Mouse (Mus musculus): ENCODE measurements around the gene Lyzl4. TPM values are rescaled to one million over a fixed set of nuclear protein-coding genes. Genes with fewer than 3 reads are reported as not detected.
A peak's percentile ranks its signal among the peaks of the same experiment; 100 is the strongest.

Gene Lyzl4
- total and polyA plus RNA-seq, 2 experiments: not detected

DNA sequence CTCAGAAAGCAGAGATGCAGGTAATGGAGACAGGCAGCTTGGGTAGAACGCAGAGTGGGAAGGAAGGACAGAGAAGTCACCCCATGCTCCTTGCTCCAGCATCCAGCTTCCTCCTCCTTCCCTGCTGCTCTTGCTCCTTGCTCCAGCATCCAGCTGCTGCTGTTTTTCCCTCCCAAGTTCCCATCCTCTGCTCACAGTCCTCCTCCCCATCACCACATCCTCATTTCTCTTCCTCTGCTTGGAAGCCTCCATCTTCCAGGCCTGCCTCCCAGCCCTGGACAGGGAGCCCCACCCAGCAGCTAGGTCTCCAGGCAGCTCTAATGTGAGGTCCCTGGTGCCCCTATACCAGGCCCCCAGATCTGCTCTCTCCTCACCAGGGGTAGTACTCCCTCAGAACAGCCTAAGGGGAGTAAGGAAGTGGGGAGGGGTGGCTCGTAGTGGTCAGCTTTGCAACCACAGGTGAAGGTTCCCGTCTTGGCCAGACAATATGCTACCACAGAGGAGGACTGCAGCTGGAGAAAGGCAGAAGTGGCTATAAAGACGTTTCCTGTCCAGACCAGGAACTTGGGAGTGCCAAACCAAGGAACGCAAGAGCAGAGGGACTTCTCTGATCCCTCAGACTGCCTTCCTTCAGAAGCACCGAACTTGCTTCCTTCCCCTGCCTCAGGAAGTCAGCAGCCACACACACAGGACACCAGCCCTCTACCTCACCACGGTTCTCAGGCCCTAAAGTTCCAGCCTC lies 5.9 kb downstream of the Lyzl4 start:
- Histone ChIP-seq H3K27ac (replicated peaks; ENCODE audit: insufficient read depth, low read depth, low read length) (no peak overlapping the region), H3K4me1 (ENCODE audit: control insufficient read depth, insufficient read depth, low read length) (no peaks in the 10 kb centered on the region), H3K27me3 (ENCODE audit: control insufficient read depth, insufficient read depth, low read length) (no peaks in the 10 kb centered on the region), H3K36me3 (ENCODE audit: control insufficient read depth, insufficient read depth, low read length) (no peaks in the 10 kb centered on the region), H3K79me2 (ENCODE audit: control insufficient read depth, insufficient read depth, low read length) (no peaks in the 10 kb centered on the region), H3K4me3 (ENCODE audit: insufficient read depth, low read depth, low read length) (no peak overlapping the region), H3K9ac (ENCODE audit: low read depth, low read length) (no peak overlapping the region)
- 55% methylated on average over 7 of the region's 7 CpGs for WGBS
- TF ChIP-seq CTCF (IDR thresholded peaks at IDR 0.05; ENCODE audit: low read depth, low read length) (no peak), POLR2A (IDR thresholded peaks at IDR 0.05; ENCODE audit: extremely low read depth, insufficient read depth, low read length) (no peak)
- peak; percentile 11 for DNase-seq (ENCODE audit: extremely low read depth, low read depth, low spot score)

DNA sequence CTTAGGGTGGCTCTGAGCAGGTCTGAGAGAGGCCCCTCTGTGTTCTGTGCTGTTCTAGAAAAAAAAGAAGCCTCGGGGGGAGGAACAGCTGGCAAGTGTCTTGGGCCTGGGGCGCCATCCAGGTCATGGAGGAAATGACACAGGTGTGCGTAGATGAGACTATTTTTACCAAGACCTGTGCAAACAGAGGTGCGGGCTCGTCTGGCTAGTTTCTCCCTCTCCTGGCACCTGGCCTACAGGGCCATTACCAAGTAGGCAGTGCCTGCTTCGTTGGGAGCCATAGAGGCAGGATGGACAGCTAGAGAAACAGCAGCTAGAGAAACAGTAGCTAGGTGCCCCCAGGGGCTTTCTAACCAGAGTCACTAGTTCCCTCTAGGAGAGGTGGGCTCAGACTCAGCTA lies 8.6 kb downstream of the Lyzl4 start:
- TF ChIP-seq CTCF (IDR thresholded peaks at IDR 0.05; ENCODE audit: low read depth, low read length): no peak
- TF ChIP-seq POLR2A (IDR thresholded peaks at IDR 0.05; ENCODE audit: extremely low read depth, insufficient read depth, low read length): no peak
- H3K27me3 ChIP-seq (ENCODE audit: control insufficient read depth, insufficient read depth, low read length): no peaks in the 10 kb centered on the region
- 81% methylated on average over 6 of the region's 6 CpGs for WGBS

DNA sequence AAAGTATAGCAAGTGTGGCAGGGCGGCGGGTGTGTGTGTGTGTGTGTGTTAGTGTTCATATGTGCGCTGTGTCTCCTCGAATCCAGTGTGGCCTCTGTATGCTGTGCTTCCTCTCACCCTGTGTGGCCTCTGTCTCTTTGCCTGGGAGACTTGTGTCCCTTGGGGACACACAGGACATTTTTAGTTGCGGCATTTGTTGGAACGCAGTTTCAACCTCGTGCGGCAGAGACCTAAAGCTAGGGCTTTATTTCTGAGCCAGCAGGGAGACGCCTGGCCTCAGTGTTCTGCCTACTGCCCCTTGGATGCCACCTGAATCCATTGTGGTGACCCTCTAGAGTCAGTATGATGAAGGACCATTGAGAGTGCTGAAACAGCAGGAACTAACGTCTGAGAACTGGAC lies 9.0 kb downstream of the Lyzl4 start:
- no peaks in the 10 kb centered on the region for H3K36me3 ChIP-seq (ENCODE audit: control insufficient read depth, insufficient read depth, low read length)
- no peak for TF ChIP-seq POLR2A (IDR thresholded peaks at IDR 0.05; ENCODE audit: extremely low read depth, insufficient read depth, low read length)
- TF ChIP-seq CTCF (IDR thresholded peaks at IDR 0.05; ENCODE audit: low read depth, low read length): no peak
- H3K4me1 ChIP-seq (ENCODE audit: control insufficient read depth, insufficient read depth, low read length): no peaks in the 10 kb centered on the region
- no peak overlapping the region for H3K4me3 ChIP-seq (ENCODE audit: insufficient read depth, low read depth, low read length)
- no peak overlapping the region for H3K27ac ChIP-seq (replicated peaks; ENCODE audit: insufficient read depth, low read depth, low read length)
- no peak for DNase-seq (ENCODE audit: extremely low read depth, low read depth, low spot score)
- no peak overlapping the region for H3K9ac ChIP-seq (ENCODE audit: low read depth, low read length)
- WGBS: 85% methylated on average over 10 of the region's 10 CpGs
- no peaks in the 10 kb centered on the region for H3K27me3 ChIP-seq (ENCODE audit: control insufficient read depth, insufficient read depth, low read length)
- H3K79me2 ChIP-seq (ENCODE audit: control insufficient read depth, insufficient read depth, low read length): no peaks in the 10 kb centered on the region

More for the DNA sequence above, 8.6 kb downstream of the Lyzl4 start:
- no peak for DNase-seq (ENCODE audit: extremely low read depth, low read depth, low spot score)
- no peak overlapping the region for H3K9ac ChIP-seq (ENCODE audit: low read depth, low read length)
- H3K27ac ChIP-seq (replicated peaks; ENCODE audit: insufficient read depth, low read depth, low read length): no peak overlapping the region
- no peaks in the 10 kb centered on the region for H3K79me2 ChIP-seq (ENCODE audit: control insufficient read depth, insufficient read depth, low read length)
- H3K36me3 ChIP-seq (ENCODE audit: control insufficient read depth, insufficient read depth, low read length): no peaks in the 10 kb centered on the region
- no peaks in the 10 kb centered on the region for H3K4me1 ChIP-seq (ENCODE audit: control insufficient read depth, insufficient read depth, low read length)
- H3K4me3 ChIP-seq (ENCODE audit: insufficient read depth, low read depth, low read length): no peak overlapping the region

DNA sequence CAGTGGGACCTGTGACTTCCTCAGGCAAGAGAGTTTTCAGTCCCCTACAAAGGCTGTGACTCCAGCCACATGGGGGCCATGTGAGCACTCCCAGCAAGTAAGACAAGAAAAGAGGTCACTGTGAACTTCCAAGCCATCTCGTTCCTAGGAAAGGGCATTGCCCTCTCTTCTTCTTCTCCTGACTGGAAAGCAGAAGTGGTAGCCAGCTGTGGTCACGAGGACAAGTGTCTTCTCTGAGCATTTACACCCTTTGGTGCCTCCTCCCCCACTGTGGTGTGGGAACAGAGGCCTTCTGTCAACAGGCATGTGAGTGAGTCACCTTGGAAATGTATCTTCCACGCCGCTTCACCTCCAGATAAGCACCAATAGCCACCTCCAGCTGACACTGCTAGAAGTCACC lies 9.9 kb downstream of the Lyzl4 start:
- no peaks in the 10 kb centered on the region for H3K36me3 ChIP-seq (ENCODE audit: control insufficient read depth, insufficient read depth, low read length)
- no peaks in the 10 kb centered on the region for H3K27me3 ChIP-seq (ENCODE audit: control insufficient read depth, insufficient read depth, low read length)
- H3K79me2 ChIP-seq (ENCODE audit: control insufficient read depth, insufficient read depth, low read length): no peaks in the 10 kb centered on the region
- H3K4me3 ChIP-seq (ENCODE audit: insufficient read depth, low read depth, low read length): no peak overlapping the region
- TF ChIP-seq CTCF (IDR thresholded peaks at IDR 0.05; ENCODE audit: low read depth, low read length) (no peak), POLR2A (IDR thresholded peaks at IDR 0.05; ENCODE audit: extremely low read depth, insufficient read depth, low read length) (no peak)
- H3K4me1 ChIP-seq (ENCODE audit: control insufficient read depth, insufficient read depth, low read length): no peaks in the 10 kb centered on the region
- no peak overlapping the region for H3K27ac ChIP-seq (replicated peaks; ENCODE audit: insufficient read depth, low read depth, low read length)
- 48% methylated on average over 4 of the region's 4 CpGs for WGBS
- H3K9ac ChIP-seq (ENCODE audit: low read depth, low read length): no peak overlapping the region
- DNase-seq (ENCODE audit: extremely low read depth, low read depth, low spot score): peak; percentile 43

DNA sequence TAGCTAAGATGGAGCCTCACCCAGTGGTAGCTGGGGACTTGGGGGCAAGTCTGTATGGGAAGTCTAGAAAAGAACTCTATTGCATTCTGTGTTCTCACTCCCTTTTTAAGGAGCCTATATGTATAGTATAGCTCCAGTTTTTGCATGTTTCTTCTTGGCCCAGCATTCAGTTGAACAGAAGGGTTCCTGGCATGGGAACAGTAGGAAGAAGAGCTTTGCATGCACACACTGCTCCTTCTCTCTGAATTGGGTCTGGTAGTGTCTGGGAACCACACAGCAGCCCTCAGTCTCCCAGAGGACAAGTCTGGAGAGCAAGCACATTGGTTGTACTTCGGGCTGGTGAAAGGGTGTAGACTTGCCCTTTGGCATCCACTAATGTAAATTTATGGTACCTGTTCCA lies 11.3 kb downstream of the Lyzl4 start:
- 83% methylated on average over 1 of the region's 1 CpGs for WGBS
- H3K4me3 ChIP-seq (ENCODE audit: insufficient read depth, low read depth, low read length): no peak overlapping the region
- TF ChIP-seq CTCF (IDR thresholded peaks at IDR 0.05; ENCODE audit: low read depth, low read length): no peak
- no peaks in the 10 kb centered on the region for H3K4me1 ChIP-seq (ENCODE audit: control insufficient read depth, insufficient read depth, low read length)
- DNase-seq (ENCODE audit: extremely low read depth, low read depth, low spot score): no peak
- H3K27me3 ChIP-seq (ENCODE audit: control insufficient read depth, insufficient read depth, low read length): no peaks in the 10 kb centered on the region
- no peaks in the 10 kb centered on the region for H3K79me2 ChIP-seq (ENCODE audit: control insufficient read depth, insufficient read depth, low read length)
- no peak overlapping the region for H3K9ac ChIP-seq (ENCODE audit: low read depth, low read length)
- no peaks in the 10 kb centered on the region for H3K36me3 ChIP-seq (ENCODE audit: control insufficient read depth, insufficient read depth, low read length)
- H3K27ac ChIP-seq (replicated peaks; ENCODE audit: insufficient read depth, low read depth, low read length): no peak overlapping the region

DNA sequence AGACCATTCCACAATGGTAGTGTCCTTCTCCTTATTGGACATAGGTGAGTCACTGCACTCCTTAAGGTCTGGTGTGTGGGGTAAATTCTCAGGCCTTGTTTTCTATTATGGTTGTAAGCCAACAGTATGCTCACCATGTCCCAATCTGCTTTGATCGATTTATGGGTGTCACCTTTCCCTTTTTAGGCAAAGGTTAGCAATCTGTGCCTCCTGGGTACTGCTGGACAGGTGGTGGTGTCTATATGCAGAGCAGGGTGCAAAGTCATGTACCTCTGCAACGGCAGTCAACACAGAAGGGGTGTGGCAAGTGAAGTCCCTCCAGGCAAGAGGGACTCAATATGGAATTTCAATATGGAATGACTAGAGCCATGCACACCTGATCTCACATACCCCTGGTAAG lies 17.0 kb downstream of the Lyzl4 start:
- H3K4me1 ChIP-seq (ENCODE audit: control insufficient read depth, insufficient read depth, low read length): no peaks in the 10 kb centered on the region; the same call in 1 of the 2 replicates
- H3K27ac ChIP-seq (replicated peaks; ENCODE audit: insufficient read depth, low read depth, low read length): no peak overlapping the region
- peak; percentile 61 for DNase-seq (ENCODE audit: extremely low read depth, low read depth, low spot score)
- H3K36me3 ChIP-seq (ENCODE audit: control insufficient read depth, insufficient read depth, low read length): no peaks in the 10 kb centered on the region
- no peak overlapping the region for H3K4me3 ChIP-seq (ENCODE audit: insufficient read depth, low read depth, low read length)
- 55% methylated on average over 2 of the region's 2 CpGs for WGBS
- H3K9ac ChIP-seq (ENCODE audit: low read depth, low read length): no peak overlapping the region
- TF ChIP-seq CTCF (IDR thresholded peaks at IDR 0.05; ENCODE audit: low read depth, low read length) (no peak), POLR2A (IDR thresholded peaks at IDR 0.05; ENCODE audit: extremely low read depth, insufficient read depth, low read length) (no peak)
- no peaks in the 10 kb centered on the region; the same call in 1 of the 2 replicates for H3K27me3 ChIP-seq (ENCODE audit: control insufficient read depth, insufficient read depth, low read length)
- H3K79me2 ChIP-seq (ENCODE audit: control insufficient read depth, insufficient read depth, low read length): no peaks in the 10 kb centered on the region
